Mouse (Mus musculus): ENCODE measurements around the gene Ddx41. TPM values are rescaled to one million over a fixed set of nuclear protein-coding genes. Genes with fewer than 3 reads are reported as not detected.

Ddx41 gene
- polyA plus RNA-seq, 1 experiment from 2014 or later: 62.9 TPM

DNA sequence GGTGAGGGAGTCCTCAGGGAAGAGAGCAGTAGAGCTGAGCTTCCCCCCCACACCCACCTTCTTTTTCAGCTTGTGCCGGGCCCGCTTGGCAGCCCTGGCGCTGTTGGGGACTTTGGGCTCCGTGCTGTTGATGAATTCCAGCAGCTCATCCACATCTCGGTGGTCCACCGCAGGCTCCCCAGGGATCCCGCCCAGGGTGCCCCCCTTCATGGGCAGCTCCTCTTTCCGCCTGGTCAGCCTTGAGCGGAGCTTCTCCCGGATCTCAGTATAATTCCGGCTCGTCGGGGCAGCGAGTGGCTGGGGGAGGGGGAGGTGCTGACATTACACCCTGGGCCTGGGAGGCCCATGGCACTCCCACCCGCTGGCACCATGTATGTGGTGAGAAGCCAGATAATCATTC lies 12.6 kb upstream of the Ddx41 start:
- H3K4me2 ChIP-seq: no peak overlapping the region
- ATAC-seq (replicated peaks; ENCODE audit: low FRiP score) (no peak), DNase-seq (ENCODE audit: low spot score) (no peak)
- H3K9me3 ChIP-seq (ENCODE audit: control insufficient read depth, low read length): no peaks in the 10 kb centered on the region
- peaks cover 15% of the 10 kb centered on the region; the same call in 1 of the 2 replicates for H3K36me3 ChIP-seq (ENCODE audit: control insufficient read depth, insufficient read depth, low read length)
- H3K4me3 ChIP-seq (ENCODE audit: low read depth, low read length): no peak overlapping the region
- H3K9ac ChIP-seq (ENCODE audit: low read depth, low read length): no peak overlapping the region
- WGBS: 91% methylated on average over 15 of the region's 15 CpGs
- no peaks in the 10 kb centered on the region for H3K27me3 ChIP-seq (replicated peaks; ENCODE audit: control insufficient read depth, insufficient read depth, low read length)
- H3K4me1 ChIP-seq (replicated peaks; ENCODE audit: control insufficient read depth, insufficient read depth, low read length): peaks cover 5% of the 10 kb centered on the region
- H3K27ac ChIP-seq (ENCODE audit: low read depth, low read length): no peak overlapping the region

DNA sequence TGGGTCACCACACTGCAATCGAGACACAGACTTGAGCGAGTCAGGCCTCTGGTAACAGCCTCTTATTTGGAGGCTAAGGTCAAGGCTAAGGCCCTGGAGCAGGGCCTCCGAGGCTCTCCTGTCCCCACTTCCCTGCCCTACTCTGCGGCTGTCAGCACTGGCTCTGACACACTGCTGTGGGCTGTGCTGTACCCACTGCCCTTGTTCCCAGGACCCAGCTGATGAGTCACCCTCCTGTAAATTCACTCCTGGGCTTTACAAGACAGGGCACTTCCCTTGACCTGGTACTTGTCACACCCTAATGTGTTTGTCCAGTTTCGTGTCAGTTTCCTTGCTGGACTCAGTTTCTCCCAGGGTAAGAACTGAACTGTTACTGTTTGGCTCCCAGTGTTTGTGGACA lies 12.0 kb upstream of the Ddx41 start:
- no peak overlapping the region for H3K4me2 ChIP-seq
- WGBS: 92% methylated on average over 5 of the region's 5 CpGs
- H3K27ac ChIP-seq (ENCODE audit: low read depth, low read length): no peak overlapping the region
- ATAC-seq (replicated peaks; ENCODE audit: low FRiP score) (no peak), DNase-seq (ENCODE audit: low spot score) (no peak)
- no peaks in the 10 kb centered on the region for H3K27me3 ChIP-seq (replicated peaks; ENCODE audit: control insufficient read depth, insufficient read depth, low read length)
- H3K4me1 ChIP-seq (replicated peaks; ENCODE audit: control insufficient read depth, insufficient read depth, low read length): peaks cover 5% of the 10 kb centered on the region
- H3K9me3 ChIP-seq (ENCODE audit: control insufficient read depth, low read length): no peaks in the 10 kb centered on the region
- peaks cover 14% of the 10 kb centered on the region; the same call in 1 of the 2 replicates for H3K36me3 ChIP-seq (ENCODE audit: control insufficient read depth, insufficient read depth, low read length)
- no peak overlapping the region for H3K9ac ChIP-seq (ENCODE audit: low read depth, low read length)
- no peak overlapping the region for H3K4me3 ChIP-seq (ENCODE audit: low read depth, low read length)

DNA sequence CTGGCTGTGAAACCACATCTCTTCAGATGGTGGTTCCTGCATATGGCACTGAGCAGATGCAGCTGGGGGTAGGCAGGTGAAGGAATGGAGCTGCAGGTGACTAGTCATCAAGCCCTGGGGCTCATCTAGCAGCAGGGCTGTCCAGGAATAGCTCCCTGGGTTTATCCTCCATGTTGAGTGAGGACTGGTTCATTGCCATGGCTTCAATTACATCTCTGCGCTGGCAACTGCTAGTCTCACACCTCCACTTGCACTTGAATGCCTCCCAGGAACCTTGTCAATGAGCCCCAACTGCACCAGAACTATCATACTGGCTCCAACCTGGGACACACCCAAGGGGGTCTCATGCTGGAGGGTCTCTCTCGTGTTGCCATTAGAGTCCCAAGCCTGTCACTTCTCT lies 11.5 kb upstream of the Ddx41 start:
- Histone ChIP-seq H3K4me1 (replicated peaks; ENCODE audit: control insufficient read depth, insufficient read depth, low read length) (peaks cover 5% of the 10 kb centered on the region), H3K9ac (ENCODE audit: low read depth, low read length) (no peak overlapping the region), H3K36me3 (ENCODE audit: control insufficient read depth, insufficient read depth, low read length) (peaks cover 20% of the 10 kb centered on the region; the same call in 1 of the 2 replicates), H3K9me3 (ENCODE audit: control insufficient read depth, low read length) (no peaks in the 10 kb centered on the region), H3K27ac (ENCODE audit: low read depth, low read length) (no peak overlapping the region), H3K27me3 (replicated peaks; ENCODE audit: control insufficient read depth, insufficient read depth, low read length) (no peaks in the 10 kb centered on the region), H3K4me2 (no peak overlapping the region), H3K4me3 (ENCODE audit: low read depth, low read length) (no peak overlapping the region)
- ATAC-seq (replicated peaks; ENCODE audit: low FRiP score) (no peak), DNase-seq (ENCODE audit: low spot score) (no peak)
- 97% methylated on average over 2 of the region's 2 CpGs for WGBS

- H3K9me3 ChIP-seq (ENCODE audit: control insufficient read depth, low read length): no peaks in the 10 kb centered on the region
- H3K36me3 ChIP-seq (ENCODE audit: control insufficient read depth, insufficient read depth, low read length): peaks cover 35% of the 10 kb centered on the region
- DNase-seq (ENCODE audit: low spot score): no peak
- no peak overlapping the region for H3K4me3 ChIP-seq (ENCODE audit: low read depth, low read length)
- no peaks in the 10 kb centered on the region for H3K27me3 ChIP-seq (replicated peaks; ENCODE audit: control insufficient read depth, insufficient read depth, low read length)
- peaks cover 8% of the 10 kb centered on the region for H3K4me1 ChIP-seq (replicated peaks; ENCODE audit: control insufficient read depth, insufficient read depth, low read length)
- no peak overlapping the region for H3K4me2 ChIP-seq
- peak overlapping the region; percentile 10; the same call in 1 of the 2 replicates for H3K27ac ChIP-seq (ENCODE audit: low read depth, low read length)
- H3K9ac ChIP-seq (ENCODE audit: low read depth, low read length): no peak overlapping the region
- WGBS: 65% methylated on average over 6 of the region's 6 CpGs
- ATAC-seq (replicated peaks; ENCODE audit: low FRiP score): peak; percentile 94
These were observed 8.3 kb upstream of the Ddx41 start for GRCm38 (mm10) chr13:55544792-55545191.

- DNase-seq (ENCODE audit: low spot score) (no peak), ATAC-seq (replicated peaks; ENCODE audit: low FRiP score) (no peak)
- Histone ChIP-seq H3K36me3 (ENCODE audit: control insufficient read depth, insufficient read depth, low read length) (peaks cover 37% of the 10 kb centered on the region), H3K4me3 (ENCODE audit: low read depth, low read length) (no peak overlapping the region), H3K27me3 (replicated peaks; ENCODE audit: control insufficient read depth, insufficient read depth, low read length) (no peaks in the 10 kb centered on the region), H3K27ac (ENCODE audit: low read depth, low read length) (no peak overlapping the region), H3K9me3 (ENCODE audit: control insufficient read depth, low read length) (no peaks in the 10 kb centered on the region), H3K9ac (ENCODE audit: low read depth, low read length) (no peak overlapping the region), H3K4me1 (replicated peaks; ENCODE audit: control insufficient read depth, insufficient read depth, low read length) (peaks cover 8% of the 10 kb centered on the region), H3K4me2 (no peak overlapping the region)
- 87% methylated on average over 8 of the region's 8 CpGs for WGBS
These were observed 7.0 kb upstream of the Ddx41 start for GRCm38 (mm10) chr13:55543447-55543846.

- DNase-seq (ENCODE audit: low spot score): no peak
- WGBS: 88% methylated on average over 4 of the region's 4 CpGs
- no peak for ATAC-seq (replicated peaks; ENCODE audit: low FRiP score)
- no peak overlapping the region for H3K9ac ChIP-seq (ENCODE audit: low read depth, low read length)
- H3K4me3 ChIP-seq (ENCODE audit: low read depth, low read length): no peak overlapping the region
- no peak overlapping the region for H3K27ac ChIP-seq (ENCODE audit: low read depth, low read length)
- no peaks in the 10 kb centered on the region for H3K9me3 ChIP-seq (ENCODE audit: control insufficient read depth, low read length)
- H3K27me3 ChIP-seq (replicated peaks; ENCODE audit: control insufficient read depth, insufficient read depth, low read length): no peaks in the 10 kb centered on the region
- H3K4me1 ChIP-seq (replicated peaks; ENCODE audit: control insufficient read depth, insufficient read depth, low read length): peaks cover 8% of the 10 kb centered on the region
- peaks cover 37% of the 10 kb centered on the region for H3K36me3 ChIP-seq (ENCODE audit: control insufficient read depth, insufficient read depth, low read length)
- no peak overlapping the region for H3K4me2 ChIP-seq
These were observed 6.4 kb upstream of the Ddx41 start for GRCm38 (mm10) chr13:55542891-55543290.

- H3K4me1 ChIP-seq (replicated peaks; ENCODE audit: control insufficient read depth, insufficient read depth, low read length): peaks cover 14% of the 10 kb centered on the region
- peaks cover 37% of the 10 kb centered on the region for H3K36me3 ChIP-seq (ENCODE audit: control insufficient read depth, insufficient read depth, low read length)
- H3K4me3 ChIP-seq (ENCODE audit: low read depth, low read length): no peak overlapping the region
- H3K27me3 ChIP-seq (replicated peaks; ENCODE audit: control insufficient read depth, insufficient read depth, low read length): no peaks in the 10 kb centered on the region
- no peak overlapping the region for H3K4me2 ChIP-seq
- H3K27ac ChIP-seq (ENCODE audit: low read depth, low read length): no peak overlapping the region
- 83% methylated on average over 2 of the region's 2 CpGs for whole genome bisulfite sequencing
- H3K9me3 ChIP-seq (ENCODE audit: control insufficient read depth, low read length): no peaks in the 10 kb centered on the region
- ATAC-seq (replicated peaks; ENCODE audit: low FRiP score): no peak
- H3K9ac ChIP-seq (ENCODE audit: low read depth, low read length): no peak overlapping the region
- no peak for DNase-seq (ENCODE audit: low spot score)
These were observed 4.5 kb upstream of the Ddx41 start for GRCm38 (mm10) chr13:55540933-55541332.

DNA sequence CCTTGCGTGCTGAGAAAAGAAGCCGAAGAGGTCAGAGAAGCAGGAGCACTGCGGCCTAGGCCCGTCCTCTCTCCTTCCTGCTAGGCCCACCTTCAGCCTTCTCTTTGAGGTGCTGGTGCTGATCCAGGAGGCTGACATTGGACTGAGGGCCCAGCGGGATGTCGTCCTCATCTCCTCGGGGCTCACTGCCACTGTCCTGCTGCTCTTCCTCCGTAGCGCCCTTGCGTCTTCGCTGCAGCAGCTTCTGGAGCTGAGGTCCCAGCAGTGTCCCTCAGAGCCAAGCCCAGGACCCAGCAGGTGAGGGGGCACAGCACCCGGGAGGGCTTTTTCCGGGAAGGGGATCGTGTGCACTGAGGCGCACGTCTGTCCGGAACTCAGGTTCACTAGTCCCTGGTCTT lies 663 bp downstream of the Ddx41 start:
- Histone ChIP-seq H3K4me1 (replicated peaks; ENCODE audit: control insufficient read depth, insufficient read depth, low read length) (peaks cover 19% of the 10 kb centered on the region), H3K9me3 (ENCODE audit: control insufficient read depth, low read length) (no peaks in the 10 kb centered on the region), H3K4me3 (ENCODE audit: low read depth, low read length) (peak overlapping the region; percentile 96), H3K36me3 (ENCODE audit: control insufficient read depth, insufficient read depth, low read length) (peaks cover 42% of the 10 kb centered on the region), H3K27ac (ENCODE audit: low read depth, low read length) (peak overlapping the region; percentile 41; the same call in 1 of the 2 replicates), H3K9ac (ENCODE audit: low read depth, low read length) (peak overlapping the region; percentile 77), H3K4me2 (peak overlapping the region; percentile 82), H3K27me3 (replicated peaks; ENCODE audit: control insufficient read depth, insufficient read depth, low read length) (no peaks in the 10 kb centered on the region)
- DNase-seq (ENCODE audit: low spot score) (no peak), ATAC-seq (replicated peaks; ENCODE audit: low FRiP score) (0 out of 2 replicates have a peak, but pooled peaks have one; percentile 0)
- 17% methylated on average over 17 of the region's 17 CpGs for WGBS

DNA sequence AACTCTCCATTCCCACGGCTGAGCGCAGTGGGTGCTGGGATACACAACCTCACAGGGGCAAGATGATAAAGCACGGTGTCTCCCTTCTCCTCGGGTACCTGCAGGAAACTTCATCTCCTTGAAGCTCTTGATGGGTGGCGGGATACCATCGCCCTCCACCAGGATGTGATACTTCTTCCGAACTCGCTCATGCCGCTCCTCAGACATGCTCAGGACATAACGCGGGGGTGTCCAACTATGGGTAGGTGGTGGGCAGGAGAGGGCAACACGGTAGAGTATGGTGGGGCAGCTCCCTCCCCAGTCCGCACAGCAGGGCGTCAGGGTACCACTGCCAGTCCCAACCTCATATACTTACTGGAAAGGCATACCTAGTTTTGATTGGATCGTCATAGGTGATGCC lies 1.3 kb downstream of the Ddx41 start:
- no peak for DNase-seq (ENCODE audit: low spot score)
- Histone ChIP-seq H3K9me3 (ENCODE audit: control insufficient read depth, low read length) (no peaks in the 10 kb centered on the region), H3K4me3 (ENCODE audit: low read depth, low read length) (peak overlapping the region; percentile 96), H3K4me1 (replicated peaks; ENCODE audit: control insufficient read depth, insufficient read depth, low read length) (peaks cover 15% of the 10 kb centered on the region), H3K36me3 (ENCODE audit: control insufficient read depth, insufficient read depth, low read length) (peaks cover 43% of the 10 kb centered on the region), H3K27me3 (replicated peaks; ENCODE audit: control insufficient read depth, insufficient read depth, low read length) (no peaks in the 10 kb centered on the region), H3K9ac (ENCODE audit: low read depth, low read length) (peak overlapping the region; percentile 77), H3K4me2 (peak overlapping the region; percentile 82), H3K27ac (ENCODE audit: low read depth, low read length) (no peak overlapping the region)
- no peak for ATAC-seq (replicated peaks; ENCODE audit: low FRiP score)
- 92% methylated on average over 15 of the region's 15 CpGs for WGBS
